20 mouse cellular contexts compared by ENCODE assay signal in genomic region chr17:27644572-27644971, GRCm38 (mm10). TPM values are rescaled to one million over a fixed set of nuclear protein-coding genes. Genes with fewer than 3 reads are reported as not detected.
A peak's percentile ranks its signal among the peaks of the same experiment; 100 is the strongest.
DNase-seq lines count a peak whose midpoint lies in the region; ATAC-seq and TF ChIP-seq lines count a peak whose summit lies in the region.
"Had no signal": no experiment of that assay in that cellular context is flagged by ENCODE, and none has a peak within 500 bp of the region (broad histone marks: within the 10 kb centered on the region; RNA-seq: fewer than 3 reads in every experiment).

No protein-coding gene starts in this region.

- H3K9me3 ChIP-seq in hindbrain, postnatal 0 days (ENCODE audit: low read length) = no peaks in the 10 kb centered on the region
- no peaks in the 10 kb centered on the region for H3K9me3 ChIP-seq in hindbrain, embryonic 16.5 days (ENCODE audit: control insufficient read depth, low read length)
- no peaks in the 10 kb centered on the region for H3K9me3 ChIP-seq in lung, embryonic 14.5 days (ENCODE audit: low read depth, low read length)
- H3K9me3 ChIP-seq: forebrain, embryonic 12.5 days; limb, embryonic 13.5 days; midbrain, embryonic 13.5 days had no signal

- no peak overlapping the region for H3K27ac ChIP-seq in hindbrain, postnatal 0 days
- no peak overlapping the region for H3K27ac ChIP-seq in hindbrain, embryonic 16.5 days (ENCODE audit: low read depth, low read length)
- H3K27ac ChIP-seq in lung, embryonic 14.5 days (ENCODE audit: low read depth) = no peak overlapping the region
- H3K27ac ChIP-seq: forebrain, embryonic 12.5 days; limb, embryonic 13.5 days; midbrain, embryonic 13.5 days had no signal

- no peak overlapping the region for H3K4me2 ChIP-seq in hindbrain, postnatal 0 days (ENCODE audit: low read depth, low read length)
- no peak overlapping the region for H3K4me2 ChIP-seq in hindbrain, embryonic 16.5 days (ENCODE audit: low read length)
- H3K4me2 ChIP-seq in lung, embryonic 14.5 days = no peak overlapping the region
- H3K4me2 ChIP-seq: forebrain, embryonic 12.5 days; limb, embryonic 13.5 days; midbrain, embryonic 13.5 days had no signal

- peak; percentile 63 for DNase-seq in cerebellum, adult 11-12 months
- no peak for DNase-seq in cerebellum, adult 18-20 months
- DNase-seq in hindbrain, postnatal 0 days (ENCODE audit: low spot score) = no peak
- DNase-seq in lung, embryonic 14.5 days = no peak
- no peak for DNase-seq in lung, adult 18-20 months
- peak; percentile 34 for DNase-seq in splenic B cell, adult 2 months (ENCODE audit: low read depth, low spot score)
- no peak for DNase-seq in kidney, postnatal 4 days
- DNase-seq: heart, postnatal 36 days; lung, postnatal 4 days; right cerebral cortex, postnatal 14 days had no signal

- no peak overlapping the region for H3K9ac ChIP-seq in hindbrain, postnatal 0 days (replicated peaks; ENCODE audit: low read length)
- no peak overlapping the region for H3K9ac ChIP-seq in hindbrain, embryonic 16.5 days (ENCODE audit: low read depth, low read length)
- no peak overlapping the region for H3K9ac ChIP-seq in lung, embryonic 14.5 days
- H3K9ac ChIP-seq: forebrain, embryonic 12.5 days; limb, embryonic 13.5 days; midbrain, embryonic 13.5 days had no signal

- H3K4me3 ChIP-seq in hindbrain, postnatal 0 days (ENCODE audit: low read length) = no peak overlapping the region
- no peak overlapping the region for H3K4me3 ChIP-seq in hindbrain, embryonic 16.5 days (ENCODE audit: low read length)
- no peak overlapping the region for H3K4me3 ChIP-seq in lung, embryonic 14.5 days (ENCODE audit: low read depth, low read length)
- H3K4me3 ChIP-seq: forebrain, embryonic 12.5 days; limb, embryonic 13.5 days; midbrain, embryonic 13.5 days had no signal

- H3K27me3 ChIP-seq in hindbrain, postnatal 0 days (ENCODE audit: insufficient read depth, low read length) = no peaks in the 10 kb centered on the region
- H3K27me3 ChIP-seq in hindbrain, embryonic 16.5 days (replicated peaks; ENCODE audit: control insufficient read depth, insufficient read depth, low read length) = no peaks in the 10 kb centered on the region
- H3K27me3 ChIP-seq in lung, embryonic 14.5 days (ENCODE audit: insufficient read depth, low read length) = no peaks in the 10 kb centered on the region
- no peaks in the 10 kb centered on the region for H3K27me3 ChIP-seq in splenic B cell, adult 2 months (ENCODE audit: control insufficient read depth, insufficient read depth, low read length, poor library complexity, severe bottlenecking)
- H3K27me3 ChIP-seq: limb, embryonic 13.5 days; midbrain, embryonic 13.5 days had no signal

- WGBS in hindbrain, postnatal 0 days = 41% methylated on average over 2 of the region's 2 CpGs
- WGBS in hindbrain, embryonic 16.5 days = 34% methylated on average over 2 of the region's 2 CpGs
- 31% methylated on average over 2 of the region's 2 CpGs for WGBS in lung, embryonic 14.5 days

- H3K36me3 ChIP-seq in hindbrain, postnatal 0 days (ENCODE audit: insufficient read depth, low read length) = no peaks in the 10 kb centered on the region
- H3K36me3 ChIP-seq in hindbrain, embryonic 16.5 days (ENCODE audit: control insufficient read depth, insufficient read depth, low read length) = no peaks in the 10 kb centered on the region
- H3K36me3 ChIP-seq in lung, embryonic 14.5 days (ENCODE audit: insufficient read depth) = no peaks in the 10 kb centered on the region
- H3K36me3 ChIP-seq in splenic B cell, adult 2 months (ENCODE audit: control insufficient read depth, insufficient read depth, low read length, poor library complexity, severe bottlenecking) = no peaks in the 10 kb centered on the region
- H3K36me3 ChIP-seq: forebrain, embryonic 12.5 days; limb, embryonic 13.5 days; midbrain, embryonic 13.5 days had no signal

- no peaks in the 10 kb centered on the region for H3K4me1 ChIP-seq in hindbrain, postnatal 0 days (ENCODE audit: insufficient read depth, low read length)
- H3K4me1 ChIP-seq in hindbrain, embryonic 16.5 days (ENCODE audit: control insufficient read depth, insufficient read depth, low read depth, low read length) = peaks cover 10% of the 10 kb centered on the region
- no peaks in the 10 kb centered on the region for H3K4me1 ChIP-seq in lung, embryonic 14.5 days (ENCODE audit: insufficient read depth)

- TF ChIP-seq CTCF in hindbrain, postnatal 0 days (IDR thresholded peaks at IDR 0.05; ENCODE audit: low read depth) = peak; percentile 39
- peak; percentile 39 for TF ChIP-seq CTCF in lung, embryonic 14.5 days (IDR thresholded peaks at IDR 0.05; ENCODE audit: low read depth)

- no peak for ATAC-seq in hindbrain, postnatal 0 days
- ATAC-seq in hindbrain, embryonic 16.5 days = no peak
- no peak for ATAC-seq in lung, embryonic 14.5 days (ENCODE audit: insufficient read depth)
- ATAC-seq: activated CD4-positive, CD25-positive, alpha-beta regulatory T cell, adult 4 months; inflammation-experienced regulatory T-cells, adult 6 months; midbrain, embryonic 13.5 days had no signal

RNA-seq across cellular contexts. Expression of gene Rps10, which starts 8.1 kb away (rescaled TPM):
- total RNA-seq in hindbrain, postnatal 0 days (2014; rRNA removed) = 1,174 and 1,303 TPM in 2 replicates
- polyA plus RNA-seq in hindbrain, postnatal 0 days (2015; fragmentation: Nextera tagmentation; extraction: Ambion mirVana) = 497 and 519 TPM in 2 replicates
- 404 and 408 TPM in 2 replicates for polyA plus RNA-seq in hindbrain, embryonic 16.5 days (2015; fragmentation: Nextera tagmentation; extraction: Ambion mirVana)
- 1,167 and 1,191 TPM in 2 replicates for polyA plus RNA-seq in lung, embryonic 14.5 days (2014; fragmentation: Nextera tagmentation; extraction: Ambion mirVana)

RNA-seq across cellular contexts. Expression of gene RPS10-NUDT3, which starts 9.6 kb away (rescaled TPM):
- total RNA-seq in hindbrain, postnatal 0 days (2014; rRNA removed) = not detected in 2 replicates
- not detected in 2 replicates for polyA plus RNA-seq in hindbrain, postnatal 0 days (2015; fragmentation: Nextera tagmentation; extraction: Ambion mirVana)
- not detected in 2 replicates for polyA plus RNA-seq in hindbrain, embryonic 16.5 days (2015; fragmentation: Nextera tagmentation; extraction: Ambion mirVana)
- polyA plus RNA-seq in lung, embryonic 14.5 days (2014; fragmentation: Nextera tagmentation; extraction: Ambion mirVana) = not detected in 2 replicates
- total RNA-seq: common myeloid progenitor, adult 5-6 weeks; heart, postnatal 36 days; left cerebral cortex, adult 18-20 months had no signal
- polyA plus RNA-seq: activated CD4-positive, CD25-positive, alpha-beta regulatory T cell, adult 4 months; embryonic facial prominence, embryonic 14.5 days; forebrain, embryonic 12.5 days; inflammation-experienced regulatory T-cells, adult 6 months; large intestine, adult 2 months; limb, embryonic 13.5 days; midbrain, embryonic 13.5 days had no signal

RNA-seq across cellular contexts. Expression of gene Pacsin1, which starts 10.7 kb away (rescaled TPM):
- total RNA-seq in hindbrain, postnatal 0 days (2014; rRNA removed) = 38.3 and 62.9 TPM in 2 replicates
- 80.0 and 85.1 TPM in 2 replicates for polyA plus RNA-seq in hindbrain, postnatal 0 days (2015; fragmentation: Nextera tagmentation; extraction: Ambion mirVana)
- 67.0 and 77.9 TPM in 2 replicates for polyA plus RNA-seq in hindbrain, embryonic 16.5 days (2015; fragmentation: Nextera tagmentation; extraction: Ambion mirVana)
- polyA plus RNA-seq in lung, embryonic 14.5 days (2014; fragmentation: Nextera tagmentation; extraction: Ambion mirVana) = 0.39 and 0.60 TPM in 2 replicates
- total RNA-seq: common myeloid progenitor, adult 5-6 weeks had no signal

RNA-seq across cellular contexts. Expression of gene Nudt3, which starts 21.3 kb away (rescaled TPM):
- total RNA-seq in hindbrain, postnatal 0 days (2014; rRNA removed) = 252 and 264 TPM in 2 replicates
- polyA plus RNA-seq in hindbrain, postnatal 0 days (2015; fragmentation: Nextera tagmentation; extraction: Ambion mirVana) = 210 and 220 TPM in 2 replicates
- polyA plus RNA-seq in hindbrain, embryonic 16.5 days (2015; fragmentation: Nextera tagmentation; extraction: Ambion mirVana) = 253 and 269 TPM in 2 replicates
- polyA plus RNA-seq in lung, embryonic 14.5 days (2014; fragmentation: Nextera tagmentation; extraction: Ambion mirVana) = 30.5 and 34.4 TPM in 2 replicates

Comparison
In these comparisons a context has a peak if more than half of its experiments do, and no peak if none do; other contexts are left out.
1. DNase-seq: peak in cerebellum, adult 11-12 months (single experiment) and splenic B cell, adult 2 months (single experiment); none in cerebellum, adult 18-20 months (0 of 2), hindbrain, postnatal 0 days (single experiment), lung, embryonic 14.5 days (single experiment), lung, adult 18-20 months (0 of 2) and kidney, postnatal 4 days (0 of 2).
2. RNA of gene Pacsin1, which starts 10.7 kb away (polyA plus RNA-seq): 80.0 to 85.1 TPM in hindbrain, postnatal 0 days and 67.0 to 77.9 TPM in hindbrain, embryonic 16.5 days; 0.39 to 0.60 TPM in lung, embryonic 14.5 days; every median in the first group is over 10 times any median in the second.